Mouse (Mus musculus) common myeloid progenitor, adult 5-6 weeks (primary cell): Measurements from ENCODE around the gene Pald1. TPM values are rescaled to one million over a fixed set of nuclear protein-coding genes. Genes with fewer than 3 reads are reported as not detected.

Experiments used
- ATAC-seq: replicated peaks from 2 replicates; pipeline ENCODE4 v1.8.0; 2016; ENCODE audit warnings: low read depth, mild to moderate bottlenecking, moderate TSS enrichment, inconsistent platforms; ENCODE audit not compliant: poor library complexity, severe bottlenecking
- total RNA-seq: library from RNA; stranded (forward); fragments of 200-1000, 187-1606 nt; gene quantifications from 2 replicates; pipeline ENCODE4 v1.2.3, GENCODE M21; 2017

Pald1 gene
- total RNA-seq, 1 experiment from 2014 or later = 0.09 TPM

DNA sequence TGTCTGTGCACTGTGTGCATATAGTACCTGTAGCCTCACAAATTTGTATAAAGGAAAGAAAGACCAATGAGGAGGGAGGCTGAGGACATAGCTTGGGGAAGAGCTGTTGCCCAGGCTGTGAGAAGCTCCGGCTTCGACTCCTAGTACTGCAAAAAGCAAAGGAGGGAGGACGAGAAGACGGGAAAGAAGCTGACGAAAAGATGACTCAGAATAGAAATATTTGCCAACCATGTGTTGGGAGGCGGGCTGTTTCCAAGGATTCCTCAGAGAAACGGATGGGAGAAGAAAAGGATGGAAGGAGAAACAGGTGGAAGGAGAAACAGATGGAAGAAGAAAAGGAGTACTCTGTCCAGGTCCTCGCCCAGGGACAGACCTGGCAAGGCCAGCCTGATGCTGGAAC is 89.1 kb downstream of the Pald1 start:
- ATAC-seq = no peak

DNA sequence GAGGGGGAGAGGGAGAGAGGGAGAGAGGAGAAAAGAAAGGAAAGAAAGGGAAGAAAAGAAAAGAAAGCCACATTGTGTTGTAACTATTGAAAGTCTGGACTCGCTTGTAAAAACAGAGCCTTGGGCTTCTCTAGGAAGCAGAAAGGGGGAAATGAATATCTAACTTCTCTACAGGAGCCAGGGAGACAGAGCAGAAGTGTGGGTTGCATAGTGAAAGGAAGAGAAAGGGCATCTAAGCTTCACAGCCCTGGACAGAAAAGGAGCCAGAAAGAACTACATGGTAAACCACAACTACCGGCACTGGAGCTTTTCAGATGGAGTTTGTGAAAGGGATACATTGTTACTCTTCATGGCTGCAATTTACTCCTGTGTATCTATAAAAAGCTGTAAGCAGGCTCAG is 92.9 kb downstream of the Pald1 start:
- peak; percentile 58; the same call in 1 of the 2 replicates for ATAC-seq

DNA sequence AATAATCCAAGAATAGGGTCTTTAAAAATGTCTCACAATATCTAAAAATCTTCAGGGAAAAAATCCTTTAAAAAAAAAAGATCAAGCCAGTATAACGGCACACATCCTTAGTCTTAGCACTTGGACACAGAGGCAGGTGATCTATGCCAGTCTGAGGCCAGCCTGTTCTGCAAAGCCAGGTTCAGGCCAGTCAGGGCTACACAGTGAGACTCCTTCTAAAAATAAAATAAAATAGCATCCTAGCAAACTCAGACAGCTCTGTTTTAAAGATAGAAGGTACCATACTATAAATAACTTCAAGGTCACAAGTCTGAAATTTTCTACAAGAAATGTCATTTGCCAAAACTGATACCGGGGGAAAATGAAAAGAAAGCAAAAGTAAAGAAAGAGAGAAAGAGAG is 93.3 kb downstream of the Pald1 start:
- no peak for ATAC-seq

DNA sequence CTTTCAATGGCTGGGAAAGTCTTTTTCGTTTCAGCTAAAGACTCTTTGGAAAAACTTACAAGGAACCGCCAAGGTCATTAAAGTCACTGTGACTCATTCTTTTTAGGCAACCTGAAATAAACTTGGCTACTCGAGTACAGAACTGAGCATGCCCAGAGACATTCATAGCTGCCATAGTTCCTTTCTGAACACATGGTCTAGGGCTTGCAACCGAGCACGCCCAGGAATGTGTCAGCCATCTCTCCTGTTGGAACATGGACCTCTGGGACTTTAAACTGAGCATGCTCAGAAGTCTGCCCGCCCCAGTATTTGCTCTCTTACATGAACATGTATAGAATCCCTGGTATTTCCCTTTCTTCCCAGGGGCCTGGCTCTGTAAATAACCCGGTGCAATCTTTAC is 97.1 kb downstream of the Pald1 start:
- no peak for ATAC-seq

DNA sequence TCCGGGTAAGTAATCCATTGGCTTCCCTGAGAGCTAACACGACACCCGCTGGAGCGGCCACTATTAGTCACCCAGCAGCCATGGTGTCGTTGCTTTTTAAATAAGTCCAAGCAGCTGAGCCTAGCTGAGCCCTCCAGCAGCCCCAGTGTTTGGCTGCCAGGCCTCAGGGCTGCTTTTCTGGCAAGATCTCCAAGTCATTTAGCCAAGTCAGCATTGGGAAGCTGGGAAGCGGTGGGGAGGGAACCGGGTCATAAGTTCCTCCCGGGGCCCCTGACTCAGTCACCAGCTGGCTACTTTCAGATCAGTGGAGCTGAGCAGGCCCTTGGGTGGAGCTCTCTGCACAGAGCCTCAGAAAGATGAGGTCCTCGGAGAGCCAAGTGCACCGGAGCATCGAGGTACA is 98.1 kb downstream of the Pald1 start:
- ATAC-seq = no peak

DNA sequence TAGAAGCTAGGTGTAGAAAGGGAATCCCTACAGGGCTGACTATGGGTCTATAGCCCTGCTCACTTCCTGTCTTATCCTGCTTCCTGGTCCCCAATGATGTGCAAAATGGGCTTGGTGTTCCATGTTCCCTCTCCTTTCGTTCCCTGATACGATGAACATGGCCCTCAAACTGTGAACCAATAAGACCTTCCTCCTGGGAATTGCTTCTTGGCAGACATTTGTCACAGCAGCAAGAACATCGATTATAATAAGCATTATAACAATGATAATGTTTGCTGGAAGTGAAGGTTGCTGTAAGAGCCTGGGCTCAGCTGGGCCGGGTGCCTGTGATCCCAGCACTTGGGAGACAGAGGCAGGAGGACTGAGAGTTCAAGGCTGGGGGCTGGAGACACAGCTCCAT is 99.0 kb downstream of the Pald1 start:
- ATAC-seq = no peak

DNA sequence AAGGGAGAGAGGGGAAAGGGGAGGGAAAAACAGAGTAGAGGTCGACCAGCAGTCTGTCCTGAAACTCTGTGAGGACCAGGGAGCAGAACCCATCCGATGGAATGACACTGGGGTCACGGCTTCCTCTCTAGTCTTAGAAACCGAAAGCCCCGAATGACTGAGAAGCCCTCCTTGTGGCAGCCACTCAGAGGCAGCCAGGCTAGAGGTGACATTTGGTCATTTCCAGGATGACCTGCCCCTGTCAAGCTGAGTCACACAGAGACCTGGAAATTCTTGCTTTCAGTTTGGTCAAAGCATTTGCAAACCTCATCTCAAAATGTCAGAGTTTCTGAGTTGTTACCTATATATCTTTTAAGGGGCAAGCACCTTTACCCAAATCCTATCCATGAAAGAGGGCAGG is 102.2 kb downstream of the Pald1 start:
- ATAC-seq = no peak

DNA sequence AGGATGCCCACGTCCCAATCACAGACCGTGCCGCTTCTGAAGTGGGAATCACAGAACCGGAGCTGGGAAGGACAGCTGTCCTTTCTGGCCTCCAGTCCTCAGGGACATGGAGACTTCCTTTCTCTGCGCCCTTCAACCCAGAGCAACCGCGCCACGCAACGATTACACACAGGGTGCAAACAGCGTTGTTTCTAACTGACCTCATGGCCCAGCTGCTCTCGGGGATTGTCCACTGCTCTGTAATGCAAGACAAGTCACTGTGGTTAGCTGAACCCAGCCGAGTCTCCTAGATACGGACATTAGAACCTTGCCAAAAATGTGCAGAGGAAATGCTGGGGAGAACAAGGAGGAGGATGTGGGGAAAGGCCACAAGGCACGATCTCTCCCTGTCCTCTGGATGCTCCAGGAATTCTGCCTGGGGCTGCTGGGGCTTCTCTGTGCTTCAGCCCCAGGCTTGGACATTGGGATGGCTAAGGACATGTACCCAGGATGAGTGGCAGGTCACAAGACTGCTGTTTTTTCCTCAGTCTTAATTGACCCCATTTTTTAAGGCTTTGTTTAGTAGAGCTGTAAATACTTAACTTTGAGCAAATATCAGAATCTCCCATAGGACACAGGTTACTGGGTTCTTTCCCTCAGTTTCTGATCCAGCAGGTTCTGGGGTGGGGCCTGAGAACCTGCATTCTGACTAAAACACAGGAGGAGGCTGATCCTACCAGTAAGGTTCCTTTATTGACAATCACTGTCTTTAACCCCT is 105.2 kb downstream of the Pald1 start:
- peak; percentile 41 for ATAC-seq

DNA sequence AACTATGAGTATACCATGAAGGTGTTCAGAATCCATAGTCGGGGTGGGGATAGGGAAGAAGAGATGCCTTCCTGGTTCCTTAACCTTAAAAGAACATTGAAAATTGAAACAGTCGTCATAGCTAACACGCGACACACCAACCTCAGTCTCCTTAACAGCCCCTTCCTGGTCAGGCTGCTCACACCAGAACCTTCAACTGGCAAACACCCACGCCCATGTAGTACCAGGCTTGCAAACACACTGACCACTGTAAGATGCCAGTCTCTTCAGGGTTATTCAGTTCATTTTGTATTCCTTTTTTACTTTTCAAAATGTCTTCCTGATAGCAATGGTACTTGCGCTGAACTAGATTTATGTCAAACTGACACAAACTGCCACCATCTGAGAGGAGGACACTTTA is 106.3 kb downstream of the Pald1 start:
- ATAC-seq = no peak

DNA sequence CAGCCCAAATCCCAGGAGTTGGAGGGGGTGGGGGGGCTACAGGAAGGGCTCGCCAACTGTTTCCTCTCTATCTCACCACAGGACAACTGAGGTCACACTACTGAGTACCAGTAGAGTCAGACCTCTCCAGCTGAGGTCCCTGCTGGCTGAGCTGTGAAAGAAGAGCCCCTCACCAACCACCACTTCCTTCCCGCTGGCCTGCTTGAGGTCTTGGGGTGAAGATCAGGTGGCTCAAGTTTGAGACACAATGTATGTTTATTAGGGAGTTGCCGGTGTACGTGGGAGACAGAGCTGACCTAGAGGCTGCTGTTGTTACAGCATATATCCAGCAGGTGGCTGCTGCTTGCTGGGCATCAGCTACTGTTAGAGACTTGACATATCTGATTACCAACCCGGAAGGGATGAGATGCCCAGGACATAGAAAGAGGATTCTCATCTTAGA is 107.6 kb downstream of the Pald1 start:
- ATAC-seq = peak; percentile 84

DNA sequence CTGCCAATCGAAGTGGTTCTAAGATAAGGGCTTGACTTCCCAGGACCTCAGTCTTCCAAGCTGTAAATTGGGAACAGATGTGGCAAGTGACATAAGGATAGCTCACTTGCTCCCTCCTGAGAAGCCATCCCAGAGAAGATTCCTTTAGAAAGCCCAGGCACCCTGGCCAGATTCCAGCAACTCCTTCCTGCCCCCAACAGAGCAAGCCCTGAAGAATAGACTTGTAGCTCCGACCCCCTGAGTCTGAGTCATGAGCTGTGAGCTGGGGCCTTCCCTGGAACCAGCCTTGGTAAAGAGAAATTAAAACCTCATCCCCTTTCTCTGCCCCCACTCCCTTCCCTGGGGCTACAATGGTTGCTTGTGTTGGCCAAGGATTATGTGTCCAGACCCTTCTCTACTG is 108.8 kb downstream of the Pald1 start:
- ATAC-seq = no peak

DNA sequence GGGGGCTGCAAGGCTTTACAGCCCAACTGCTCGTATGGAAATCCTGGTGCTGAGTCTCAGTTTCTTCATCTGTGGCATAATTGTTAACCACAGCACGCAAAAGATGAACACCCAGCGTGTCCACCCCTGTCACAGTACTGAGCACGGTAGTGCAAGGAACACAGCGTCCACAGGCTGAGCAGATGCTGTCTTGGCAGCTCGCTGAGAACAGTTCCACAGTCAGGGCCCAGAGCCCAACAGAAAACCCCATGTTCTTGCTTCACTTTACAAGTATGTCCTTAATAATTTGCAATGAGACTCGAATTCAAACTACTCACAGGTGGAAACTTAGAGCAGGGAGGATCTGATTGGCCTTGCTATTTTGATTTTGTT is 109.5 kb downstream of the Pald1 start:
- no peak for ATAC-seq

DNA sequence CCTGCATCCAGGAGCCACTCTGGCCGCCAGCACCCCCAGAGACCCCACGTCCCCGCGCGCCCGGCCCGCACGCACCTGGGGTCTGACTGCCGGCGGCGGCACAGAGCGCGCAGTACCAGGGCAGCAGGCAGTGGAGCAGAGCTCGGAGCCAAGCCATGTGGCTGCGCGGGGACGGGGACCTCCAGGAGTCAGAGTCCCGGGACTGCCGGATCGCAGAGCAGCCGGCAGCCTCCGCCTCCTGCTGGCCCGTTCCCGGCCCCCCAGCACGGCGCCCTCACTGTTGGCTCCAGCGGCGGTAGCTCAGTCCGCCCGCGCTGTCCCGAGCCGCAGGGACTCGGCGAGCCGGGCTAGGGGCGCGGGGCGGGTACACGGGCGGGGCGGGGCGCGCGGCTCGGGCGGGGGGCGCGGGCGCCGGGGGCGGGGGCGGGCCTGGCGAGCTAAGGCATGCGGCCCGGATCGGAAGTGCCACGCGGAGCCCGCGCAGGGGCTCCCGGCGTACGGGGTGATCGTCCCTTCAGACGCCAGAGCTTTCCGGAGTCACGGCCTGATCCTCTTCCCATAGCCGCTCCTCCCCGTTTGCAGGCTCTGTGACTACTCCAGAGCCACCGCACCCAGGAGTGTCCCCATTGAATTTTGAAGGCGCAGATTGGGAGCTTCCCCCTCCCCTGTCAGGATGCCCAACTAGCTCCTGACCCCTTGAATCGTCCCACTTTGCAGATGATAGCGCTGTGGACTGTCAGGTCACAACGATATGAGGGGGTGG is 110.1 kb downstream of the Pald1 start, which contains the start of gene Adamts14:
Adamts14 (minus strand) TSS at position 358 of the 763 bp plus-strand sequence.
- ATAC-seq = no peak

DNA sequence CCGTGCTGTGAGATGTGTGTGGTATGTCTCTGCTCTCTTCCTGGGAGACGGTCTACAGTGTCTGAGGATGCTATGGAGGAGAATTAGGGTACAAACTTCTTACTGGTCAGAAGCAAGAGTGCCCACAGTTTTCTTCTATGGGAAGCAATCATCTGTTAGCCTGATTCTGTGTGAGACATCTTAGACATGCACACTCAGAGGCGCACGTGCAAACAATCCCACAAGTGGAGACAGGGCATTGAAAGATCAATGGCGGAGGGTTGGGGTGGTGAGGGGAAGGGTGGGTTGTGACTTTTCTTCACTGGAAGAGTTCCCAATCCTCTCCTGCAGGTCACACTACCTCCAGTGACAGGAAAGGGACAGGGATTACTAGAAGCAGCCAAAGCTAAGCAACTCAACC is 110.7 kb downstream of the Pald1 start:
- ATAC-seq = no peak

DNA sequence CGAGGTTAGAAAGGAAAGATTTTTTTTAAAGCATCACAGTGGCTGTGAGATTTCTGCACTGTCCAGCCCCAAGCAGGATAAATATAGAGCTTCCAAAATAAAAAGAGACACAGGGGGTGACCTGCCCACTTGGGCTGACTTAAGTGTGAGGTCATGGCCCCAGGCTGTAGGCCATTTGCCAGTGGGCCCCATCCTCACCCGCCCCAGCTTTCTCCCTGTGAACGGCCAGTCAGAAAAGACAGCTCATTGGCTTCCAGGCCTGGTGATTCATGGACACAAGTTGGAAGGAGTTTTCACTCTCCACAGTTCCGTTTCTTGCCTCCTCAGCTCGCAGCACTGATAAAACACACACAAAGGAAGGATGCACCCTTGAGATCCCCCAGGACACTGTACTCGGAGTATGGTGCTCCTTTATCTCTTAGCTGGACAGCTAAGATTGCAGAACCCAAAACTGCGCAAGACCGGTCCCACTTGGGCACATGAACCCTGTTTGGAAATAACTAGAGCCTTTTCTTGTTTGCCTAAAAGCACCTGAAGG is 111.2 kb downstream of the Pald1 start:
- ATAC-seq = no peak

Other genes with a start within 250 kb of the Pald1 start
- 26.1 and 42.9 TPM in 2 replicates for gene Sgpl1, start 235.8 kb downstream of the Pald1 start, total RNA-seq
- gene Tbata, start 211.6 kb downstream of the Pald1 start, total RNA-seq = not detected in 2 replicates
- gene Adamts14, start 110.1 kb downstream of the Pald1 start, total RNA-seq = 0.14 TPM in 1 of 2 replicates, not detected in the other
- not detected in 2 replicates for gene Prf1, start 85.7 kb downstream of the Pald1 start, total RNA-seq
- gene Nodal, start 34.4 kb upstream of the Pald1 start, total RNA-seq = not detected in 2 replicates
- gene Eif4ebp2, start 69.1 kb upstream of the Pald1 start, total RNA-seq = 17.7 and 29.8 TPM in 2 replicates
- gene Lrrc20, start 92.3 kb upstream of the Pald1 start, total RNA-seq = 3.6 and 6.9 TPM in 2 replicates
- not detected in 2 replicates for gene Npffr1, start 212.0 kb upstream of the Pald1 start, total RNA-seq